Mouse (Mus musculus): Measurements from ENCODE around the gene Mnat1. TPM values are rescaled to one million over a fixed set of nuclear protein-coding genes. Genes with fewer than 3 reads are reported as not detected.
A peak's percentile ranks its signal among the peaks of the same experiment; 100 is the strongest.
"Not testable (repeated sequence)": the region's sequence is repeated elsewhere in the genome, so short reads cannot be mapped to it uniquely, and the experiment has no call there.

The Mnat1 gene
- polyA plus RNA-seq (2015; fragmentation: Nextera tagmentation; extraction: Ambion mirVana), result 35.4 and 35.6 TPM in 2 replicates

- ATAC-seq (ENCODE audit: insufficient number of reproducible peaks, low FRiP score, low TSS enrichment, low read depth), result 0 out of 2 replicates have a peak, but pooled peaks have one; percentile 57
- WGBS, result 1% methylated on average over 23 of the region's 23 CpGs
- Histone ChIP-seq H3K27me3 (no peaks in the 10 kb centered on the region), H3K4me1 (0 out of 2 replicates have a peak, but pooled peaks cover 4% of the 10 kb centered on the region), H3K9me3 (replicated peaks) (no peaks in the 10 kb centered on the region), H3K36me3 (no peaks in the 10 kb centered on the region), H3K4me3 (replicated peaks) (peak within 1 kb of the TSS; percentile 77), H3K4me2 (replicated peaks) (peak within 1 kb of the TSS; percentile 52), H3K9ac (peak within 1 kb of the TSS; percentile 72), H3K27ac (replicated peaks) (peak within 1 kb of the TSS; percentile 76)
Observed at GRCm38 (mm10) chr12:73123093-73124041, at the start of gene Mnat1. Gene Mnat1, plus strand, starts transcription at chr12:73123717.

DNA sequence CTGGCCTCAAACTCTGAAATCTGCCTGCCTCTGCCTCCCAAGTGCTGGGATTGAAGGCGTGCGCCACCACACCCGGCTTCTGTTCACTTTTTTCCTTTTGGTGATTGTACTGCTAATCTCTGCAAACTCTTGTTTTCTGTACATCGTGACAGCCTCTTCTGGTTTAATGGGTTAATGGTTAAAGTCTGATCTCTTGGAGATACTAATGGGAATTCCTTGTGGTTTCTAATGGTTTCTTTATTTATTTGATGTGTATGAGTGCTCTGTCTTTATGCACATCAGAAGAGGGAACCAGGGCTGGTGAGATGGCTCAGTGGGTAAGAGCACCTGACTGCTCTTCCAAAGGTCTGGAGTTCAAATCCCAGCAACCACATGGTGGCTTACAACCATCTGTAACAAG is 41.7 kb upstream of the Mnat1 start:
- not testable (repeated sequence) for H3K4me1 ChIP-seq

GRCm38 (mm10) chr12:73083773-73084172 is 39.7 kb upstream of the Mnat1 start:
- no peak overlapping the region for H3K9ac ChIP-seq
- H3K9me3 ChIP-seq (replicated peaks), result no peaks in the 10 kb centered on the region
- H3K27me3 ChIP-seq, result no peaks in the 10 kb centered on the region
- no peak overlapping the region for H3K27ac ChIP-seq (replicated peaks)
- WGBS, result 52% methylated on average over 4 of the region's 4 CpGs
- H3K4me2 ChIP-seq (replicated peaks), result no peak overlapping the region
- no peak overlapping the region for H3K4me3 ChIP-seq (replicated peaks)
- H3K36me3 ChIP-seq, result no peaks in the 10 kb centered on the region
- H3K4me1 ChIP-seq, result no peaks in the 10 kb centered on the region
- no peak for ATAC-seq (ENCODE audit: insufficient number of reproducible peaks, low FRiP score, low TSS enrichment, low read depth)

More for the DNA sequence above, 41.7 kb upstream of the Mnat1 start:
- not testable (repeated sequence) for H3K36me3 ChIP-seq; ATAC-seq (ENCODE audit: insufficient number of reproducible peaks, low FRiP score, low TSS enrichment, low read depth); H3K27ac ChIP-seq (replicated peaks); H3K9ac ChIP-seq; H3K4me2 ChIP-seq (replicated peaks); H3K27me3 ChIP-seq; H3K4me3 ChIP-seq (replicated peaks); H3K9me3 ChIP-seq (replicated peaks)
- 79% methylated on average over 4 of the region's 4 CpGs for WGBS

DNA sequence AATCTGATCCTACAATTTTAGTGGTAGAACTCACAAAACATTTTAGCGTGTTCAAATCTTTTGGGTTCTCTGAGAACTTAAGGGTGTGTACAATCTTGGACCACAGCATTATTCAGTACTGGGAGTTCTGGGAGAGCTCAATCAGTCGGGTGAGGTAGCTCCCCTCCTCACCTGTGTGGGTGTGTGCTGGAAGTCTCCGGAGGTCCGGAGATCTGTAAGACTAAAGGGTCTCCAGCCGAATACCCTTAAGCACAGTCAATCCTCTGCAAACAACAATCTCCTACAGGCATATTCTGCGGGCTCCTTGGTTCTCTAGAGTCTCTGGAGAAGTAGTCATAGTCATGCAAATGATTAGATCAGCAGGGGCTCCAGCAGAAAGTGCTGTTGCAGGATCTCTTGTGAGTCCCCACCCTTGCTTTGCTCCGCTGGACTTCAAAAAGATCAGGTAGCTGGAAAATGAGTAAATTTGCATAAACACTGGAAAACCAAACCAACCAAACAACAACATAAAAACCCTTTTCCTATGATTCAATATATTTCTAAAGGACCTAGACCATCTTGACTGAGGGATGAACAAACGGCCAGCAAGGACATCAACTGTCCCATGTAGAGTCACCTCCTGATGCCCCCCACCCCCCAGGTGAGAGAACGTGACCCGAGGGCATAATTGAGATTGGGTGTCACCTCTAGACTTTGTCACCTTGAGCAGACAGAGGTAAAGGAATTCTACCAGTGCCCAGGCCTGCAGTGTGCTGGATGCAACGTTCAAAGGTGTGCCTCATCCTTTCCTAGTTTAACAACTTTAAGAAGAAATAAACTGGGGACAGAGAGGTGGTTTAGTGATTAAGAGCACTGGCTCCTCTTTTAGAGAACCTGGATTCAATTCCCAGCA is 37.5 kb upstream of the Mnat1 start:
- no peaks in the 10 kb centered on the region for H3K27me3 ChIP-seq
- no peak for ATAC-seq (ENCODE audit: insufficient number of reproducible peaks, low FRiP score, low TSS enrichment, low read depth)
- no peaks in the 10 kb centered on the region for H3K9me3 ChIP-seq (replicated peaks)
- WGBS, result 33% methylated on average over 11 of the region's 11 CpGs
- H3K4me2 ChIP-seq (replicated peaks), result no peak overlapping the region
- H3K4me3 ChIP-seq (replicated peaks), result no peak overlapping the region
- H3K36me3 ChIP-seq, result no peaks in the 10 kb centered on the region
- H3K27ac ChIP-seq (replicated peaks), result no peak overlapping the region
- no peaks in the 10 kb centered on the region for H3K4me1 ChIP-seq
- H3K9ac ChIP-seq, result no peak overlapping the region

GRCm38 (mm10) chr12:73087086-73087485 is 36.4 kb upstream of the Mnat1 start:
- no peak overlapping the region for H3K4me3 ChIP-seq (replicated peaks)
- no peaks in the 10 kb centered on the region for H3K9me3 ChIP-seq (replicated peaks)
- no peak overlapping the region for H3K4me2 ChIP-seq (replicated peaks)
- H3K9ac ChIP-seq, result no peak overlapping the region
- no peaks in the 10 kb centered on the region for H3K27me3 ChIP-seq
- H3K36me3 ChIP-seq, result no peaks in the 10 kb centered on the region
- 59% methylated on average over 7 of the region's 7 CpGs for WGBS
- no peak overlapping the region for H3K27ac ChIP-seq (replicated peaks)
- no peaks in the 10 kb centered on the region for H3K4me1 ChIP-seq
- no peak for ATAC-seq (ENCODE audit: insufficient number of reproducible peaks, low FRiP score, low TSS enrichment, low read depth)

DNA sequence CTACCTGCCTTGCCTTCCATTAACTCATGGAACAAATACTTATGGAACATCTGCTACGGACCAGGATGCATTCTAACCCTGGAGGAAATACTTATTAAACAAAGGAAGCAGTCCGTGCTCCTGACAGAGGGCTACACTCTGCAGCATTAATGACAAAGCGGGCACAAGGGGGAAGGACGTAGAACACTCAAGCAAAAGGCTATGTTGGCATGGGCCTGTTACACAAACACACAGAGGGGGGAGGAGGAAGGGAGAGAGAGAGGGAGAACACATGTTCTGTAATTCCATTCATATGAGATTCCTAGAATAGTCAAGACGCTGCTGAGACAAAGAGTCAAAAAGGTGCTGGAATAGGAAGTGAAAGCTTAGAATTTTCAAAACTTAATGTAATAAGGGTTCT is 35.0 kb upstream of the Mnat1 start:
- WGBS, result 53% methylated on average over 5 of the region's 5 CpGs
- H3K4me2 ChIP-seq (replicated peaks), result no peak overlapping the region

GRCm38 (mm10) chr12:73088911-73089310 is 34.6 kb upstream of the Mnat1 start:
- Histone ChIP-seq H3K36me3 (no peaks in the 10 kb centered on the region), H3K4me3 (replicated peaks) (no peak overlapping the region), H3K9ac (no peak overlapping the region), H3K4me1 (no peaks in the 10 kb centered on the region), H3K4me2 (replicated peaks) (no peak overlapping the region), H3K27ac (replicated peaks) (no peak overlapping the region), H3K9me3 (replicated peaks) (no peaks in the 10 kb centered on the region), H3K27me3 (no peaks in the 10 kb centered on the region)
- ATAC-seq (ENCODE audit: insufficient number of reproducible peaks, low FRiP score, low TSS enrichment, low read depth), result no peak
- WGBS, result 57% methylated on average over 5 of the region's 5 CpGs

More for the DNA sequence above, 35.0 kb upstream of the Mnat1 start:
- no peaks in the 10 kb centered on the region for H3K27me3 ChIP-seq
- no peaks in the 10 kb centered on the region for H3K9me3 ChIP-seq (replicated peaks)
- H3K4me1 ChIP-seq, result no peaks in the 10 kb centered on the region
- H3K4me3 ChIP-seq (replicated peaks), result no peak overlapping the region
- no peak for ATAC-seq (ENCODE audit: insufficient number of reproducible peaks, low FRiP score, low TSS enrichment, low read depth)
- H3K27ac ChIP-seq (replicated peaks), result no peak overlapping the region
- H3K9ac ChIP-seq, result no peak overlapping the region
- no peaks in the 10 kb centered on the region for H3K36me3 ChIP-seq

DNA sequence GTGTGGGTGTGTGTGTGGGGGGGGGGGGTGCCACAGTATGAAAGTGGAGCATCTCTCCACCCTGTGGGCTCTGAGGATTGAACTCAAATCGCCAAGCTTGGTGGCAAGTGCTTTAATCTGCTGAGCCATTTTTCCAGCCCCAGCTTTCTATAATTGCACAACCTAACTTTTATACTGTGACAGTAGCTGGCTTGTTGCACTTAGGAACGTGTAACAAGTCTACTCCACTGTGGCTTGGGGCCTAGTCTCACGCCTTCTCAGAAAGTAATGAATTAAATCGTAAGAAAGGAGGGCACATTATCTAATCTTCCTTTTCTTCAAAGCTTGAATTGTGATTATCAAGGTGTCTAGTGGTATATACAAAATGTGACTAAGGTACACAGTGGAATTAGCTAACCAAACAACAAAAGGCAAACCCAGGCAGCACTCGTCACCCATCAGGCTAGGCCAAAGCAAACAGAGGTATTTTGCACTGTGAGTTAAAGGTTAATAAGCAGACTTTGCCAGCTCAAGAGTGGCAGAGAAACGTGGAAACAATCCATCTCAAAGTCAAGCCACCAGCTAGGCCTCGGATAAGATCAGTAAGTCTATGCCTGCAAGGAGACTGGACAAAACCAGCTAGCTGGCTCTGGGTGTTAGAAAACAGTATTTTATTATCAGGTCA is 32.7 kb upstream of the Mnat1 start:
- Histone ChIP-seq H3K36me3 (no peaks in the 10 kb centered on the region), H3K4me2 (replicated peaks) (no peak overlapping the region), H3K27me3 (no peaks in the 10 kb centered on the region), H3K9ac (no peak overlapping the region), H3K9me3 (replicated peaks) (no peaks in the 10 kb centered on the region), H3K4me3 (replicated peaks) (no peak overlapping the region), H3K4me1 (no peaks in the 10 kb centered on the region), H3K27ac (replicated peaks) (no peak overlapping the region)
- ATAC-seq (ENCODE audit: insufficient number of reproducible peaks, low FRiP score, low TSS enrichment, low read depth), result no peak
- WGBS, result 76% methylated on average over 7 of the region's 7 CpGs

DNA sequence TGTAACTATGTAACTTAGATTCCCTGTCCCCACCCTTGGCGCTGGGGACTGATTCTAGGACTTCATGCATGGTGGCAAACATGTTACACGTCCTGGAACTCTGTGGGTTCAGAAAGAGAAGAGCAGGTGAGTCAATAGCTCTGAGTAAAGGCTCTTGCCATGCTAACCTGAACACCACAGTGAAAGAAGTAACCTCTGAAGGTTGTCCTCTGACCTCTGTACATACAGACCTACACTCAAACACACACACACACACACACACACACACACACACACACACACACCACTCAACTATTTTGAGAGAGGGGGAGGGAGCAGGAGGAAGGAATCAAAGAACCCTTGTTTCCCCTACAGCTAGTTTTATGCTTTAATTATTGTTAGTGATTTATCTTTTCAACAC is 29.3 kb upstream of the Mnat1 start:
- ATAC-seq (ENCODE audit: insufficient number of reproducible peaks, low FRiP score, low TSS enrichment, low read depth), result no peak
- Histone ChIP-seq H3K36me3 (no peaks in the 10 kb centered on the region), H3K27ac (replicated peaks) (no peak overlapping the region), H3K4me2 (replicated peaks) (no peak overlapping the region), H3K4me1 (no peaks in the 10 kb centered on the region), H3K4me3 (replicated peaks) (no peak overlapping the region), H3K9me3 (replicated peaks) (no peaks in the 10 kb centered on the region), H3K27me3 (no peaks in the 10 kb centered on the region), H3K9ac (no peak overlapping the region)
- whole genome bisulfite sequencing, result 58% methylated on average over 2 of the region's 2 CpGs

- no peaks in the 10 kb centered on the region for H3K4me1 ChIP-seq
- WGBS, result 27% methylated on average over 2 of the region's 2 CpGs
- no peak overlapping the region for H3K9ac ChIP-seq
- ATAC-seq (ENCODE audit: insufficient number of reproducible peaks, low FRiP score, low TSS enrichment, low read depth), result no peak
- H3K4me2 ChIP-seq (replicated peaks), result no peak overlapping the region
- H3K9me3 ChIP-seq (replicated peaks), result no peaks in the 10 kb centered on the region
- no peaks in the 10 kb centered on the region for H3K27me3 ChIP-seq
- no peak overlapping the region for H3K4me3 ChIP-seq (replicated peaks)
- H3K36me3 ChIP-seq, result no peaks in the 10 kb centered on the region
- no peak overlapping the region for H3K27ac ChIP-seq (replicated peaks)
Observed at GRCm38 (mm10) chr12:73094605-73095004, 28.9 kb upstream of the Mnat1 start.

DNA sequence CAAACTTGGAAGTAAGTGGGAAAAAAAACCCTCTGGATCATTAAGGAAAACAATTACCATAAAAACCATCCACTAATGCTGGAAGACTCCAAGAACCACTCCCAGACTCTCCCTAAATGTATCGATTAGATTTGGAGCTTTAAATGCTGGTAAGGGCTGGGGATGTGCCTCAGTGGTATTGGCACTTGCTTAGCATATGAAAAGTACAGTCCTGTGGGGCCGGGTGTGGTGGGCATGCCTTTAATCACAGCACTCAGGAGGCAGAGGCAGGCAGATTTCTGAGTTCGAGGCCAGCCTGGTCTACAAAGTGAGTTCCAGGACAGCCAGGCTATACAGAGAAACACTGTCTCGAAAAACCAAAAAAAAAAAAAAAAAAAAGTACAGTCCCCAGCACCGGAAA is 27.3 kb upstream of the Mnat1 start:
- 91% methylated on average over 5 of the region's 5 CpGs for WGBS
- ATAC-seq (ENCODE audit: insufficient number of reproducible peaks, low FRiP score, low TSS enrichment, low read depth); H3K4me1 ChIP-seq; H3K27ac ChIP-seq (replicated peaks); H3K4me3 ChIP-seq (replicated peaks); H3K9me3 ChIP-seq (replicated peaks); H3K9ac ChIP-seq; H3K4me2 ChIP-seq (replicated peaks); H3K27me3 ChIP-seq; H3K36me3 ChIP-seq: not testable (repeated sequence)
